Mouse (Mus musculus) cerebellum, adult 9-11 months (tissue): ENCODE data around the gene Hcn2.
"Not testable (repeated sequence)": the region's sequence is repeated elsewhere in the genome, so short reads cannot be mapped to it uniquely, and the experiment has no call there.

Source experiments
- DNase-seq: peaks from one replicate; pipeline ENCODE4 v3.0.0; 2022

Hcn2 gene

GRCm38 (mm10) chr10:79687513-79687912 lies 28.9 kb upstream of the Hcn2 start:
- DNase-seq = no peak

GRCm38 (mm10) chr10:79688720-79689119 lies 27.7 kb upstream of the Hcn2 start, which contains the start of gene Gzmm:
Gene Gzmm, plus strand, starts transcription at chr10:79689020.
- no peak for DNase-seq

GRCm38 (mm10) chr10:79689178-79689577 lies 27.3 kb upstream of the Hcn2 start:
- DNase-seq = no peak

DNA sequence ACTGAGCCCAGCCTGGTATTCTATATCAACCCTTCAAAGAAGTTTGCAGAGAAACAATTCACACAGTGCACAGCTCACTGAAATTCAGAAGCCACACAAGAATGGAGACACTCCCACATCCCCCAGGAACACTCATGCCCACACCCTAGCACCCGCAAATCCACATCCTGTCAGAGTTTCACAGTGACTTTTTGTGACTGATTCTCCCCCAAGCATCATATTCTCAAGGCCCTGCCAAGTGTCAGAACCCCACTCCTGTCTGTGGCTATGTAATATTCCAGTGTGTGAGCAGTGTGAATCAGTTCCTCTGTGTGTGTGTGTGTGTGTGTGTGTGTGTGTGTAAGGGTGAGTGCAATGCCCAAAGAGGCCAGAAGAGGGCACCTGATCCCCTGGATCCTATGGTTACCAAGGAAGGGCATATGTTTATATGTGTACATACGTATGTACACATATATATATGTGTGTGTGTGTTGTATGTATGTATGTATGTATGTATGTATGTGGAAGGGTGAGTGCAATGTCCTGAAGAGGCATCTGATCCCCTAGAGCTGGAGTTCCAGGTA lies 24.4 kb upstream of the Hcn2 start:
- no peak for DNase-seq

GRCm38 (mm10) chr10:79693580-79694378 lies 22.7 kb upstream of the Hcn2 start:
- DNase-seq = peak; percentile 56

- DNase-seq = peak; percentile 66
These were observed 22.1 kb upstream of the Hcn2 start for GRCm38 (mm10) chr10:79694379-79694655.

DNA sequence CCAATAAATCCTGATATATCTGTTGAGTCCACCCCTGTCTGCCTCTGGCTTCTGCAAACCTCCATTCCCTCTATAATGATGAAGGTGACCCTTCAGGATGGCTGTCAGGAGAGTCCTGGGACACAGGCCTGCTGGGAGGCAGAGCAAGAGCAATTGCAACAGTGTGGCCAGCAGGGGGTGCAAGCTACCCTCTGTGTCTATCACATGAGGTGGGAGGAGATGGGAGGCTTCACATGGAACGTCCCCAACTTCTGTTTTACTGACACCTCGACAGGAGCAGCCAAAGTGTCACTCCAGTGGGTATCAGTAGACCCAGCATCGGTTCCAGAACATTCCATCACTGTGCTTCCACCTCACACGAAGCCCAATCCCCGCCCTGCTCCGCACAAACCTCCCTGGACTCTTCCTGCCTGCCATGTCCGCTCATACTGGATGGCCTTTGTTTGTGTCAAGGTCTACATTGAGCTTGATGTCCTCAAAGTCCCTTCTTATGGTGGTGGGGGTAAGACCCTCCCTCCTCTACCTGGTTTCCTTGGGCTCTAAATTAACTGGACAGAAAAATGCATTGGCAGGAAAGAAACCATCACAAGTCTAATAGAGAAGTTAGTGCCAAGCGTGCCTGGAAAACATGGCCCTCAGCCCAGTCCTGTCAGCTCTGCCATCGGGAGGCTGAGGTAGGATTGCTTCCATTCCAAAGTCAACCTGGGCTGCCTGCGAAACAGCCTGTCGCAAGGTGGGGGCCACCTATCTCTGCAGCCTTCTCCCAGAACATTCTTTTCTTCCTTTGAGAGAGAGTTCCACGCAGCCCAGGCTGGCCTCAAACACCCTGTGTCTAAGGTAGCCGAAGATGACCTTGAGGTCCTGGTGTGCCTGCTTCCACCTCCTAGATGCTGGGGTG lies 21.0 kb upstream of the Hcn2 start:
- peak; percentile 87 for DNase-seq

DNA sequence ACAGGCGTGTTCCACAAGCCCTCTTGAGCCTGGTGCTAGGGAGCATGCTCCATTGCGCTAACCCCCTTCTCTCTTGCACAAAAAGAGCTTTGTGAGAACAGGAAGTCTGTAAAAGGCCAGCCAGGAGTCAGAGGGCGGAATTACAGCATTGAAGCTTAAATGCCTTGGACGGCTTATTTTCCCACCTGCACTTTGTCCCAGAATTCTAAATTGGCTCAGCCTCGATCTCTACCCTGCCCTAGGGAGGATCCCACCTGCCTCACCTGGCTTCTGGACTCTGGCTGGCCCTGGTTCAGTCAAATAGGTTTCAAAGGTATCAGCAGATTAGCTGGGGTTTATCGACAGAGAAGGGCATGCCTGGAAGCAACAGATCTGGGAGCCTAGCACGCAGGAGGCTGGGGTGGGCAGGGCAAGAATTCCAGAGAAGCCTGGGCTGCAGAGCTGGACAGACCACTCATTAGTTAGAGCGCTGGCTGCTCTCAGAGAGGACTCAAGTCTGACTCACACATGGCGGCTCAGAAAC lies 20.2 kb upstream of the Hcn2 start:
- DNase-seq = no peak

- DNase-seq = peak; percentile 92
These were observed 18.5 kb upstream of the Hcn2 start for GRCm38 (mm10) chr10:79697916-79698315.

DNA sequence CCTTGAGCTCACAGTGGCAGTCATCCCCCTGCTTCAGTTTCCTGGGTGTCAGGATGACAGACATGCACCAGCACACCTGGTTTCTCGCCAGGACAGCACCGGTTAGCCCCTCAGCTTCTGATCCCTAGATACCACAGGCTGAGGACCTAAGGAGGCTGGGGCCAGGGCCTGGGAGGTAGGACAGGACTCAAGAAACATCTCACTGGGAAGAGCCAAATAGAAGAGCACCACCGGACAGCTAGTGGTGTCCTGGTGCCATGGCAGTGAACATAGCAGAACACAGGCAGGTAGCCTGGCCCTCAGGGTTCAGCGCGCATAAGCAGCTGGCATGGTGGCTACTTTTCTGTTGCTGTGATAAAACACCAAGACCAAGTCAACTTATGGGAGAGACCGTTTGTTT lies 18.0 kb upstream of the Hcn2 start:
- peak; percentile 54 for DNase-seq

DNA sequence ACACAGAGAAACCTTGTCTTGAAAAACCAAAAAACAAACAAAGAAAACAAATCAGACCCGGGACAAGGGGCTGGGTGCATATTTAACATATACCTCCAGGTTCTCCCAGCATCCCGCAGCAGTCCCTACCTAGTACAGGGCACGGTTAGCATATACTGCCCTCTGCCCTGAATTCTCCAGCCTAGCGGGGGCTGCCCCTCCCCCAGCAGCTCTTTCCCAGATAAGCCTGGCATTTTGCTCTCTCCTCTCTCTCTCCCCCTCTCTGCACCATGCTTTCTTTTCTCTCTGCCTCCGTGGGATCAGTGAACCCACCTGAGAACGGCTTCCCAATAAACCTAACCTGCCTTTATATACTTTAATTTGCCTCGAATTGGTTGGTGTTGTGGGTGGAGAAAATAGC lies 15.8 kb upstream of the Hcn2 start:
- no peak for DNase-seq

DNA sequence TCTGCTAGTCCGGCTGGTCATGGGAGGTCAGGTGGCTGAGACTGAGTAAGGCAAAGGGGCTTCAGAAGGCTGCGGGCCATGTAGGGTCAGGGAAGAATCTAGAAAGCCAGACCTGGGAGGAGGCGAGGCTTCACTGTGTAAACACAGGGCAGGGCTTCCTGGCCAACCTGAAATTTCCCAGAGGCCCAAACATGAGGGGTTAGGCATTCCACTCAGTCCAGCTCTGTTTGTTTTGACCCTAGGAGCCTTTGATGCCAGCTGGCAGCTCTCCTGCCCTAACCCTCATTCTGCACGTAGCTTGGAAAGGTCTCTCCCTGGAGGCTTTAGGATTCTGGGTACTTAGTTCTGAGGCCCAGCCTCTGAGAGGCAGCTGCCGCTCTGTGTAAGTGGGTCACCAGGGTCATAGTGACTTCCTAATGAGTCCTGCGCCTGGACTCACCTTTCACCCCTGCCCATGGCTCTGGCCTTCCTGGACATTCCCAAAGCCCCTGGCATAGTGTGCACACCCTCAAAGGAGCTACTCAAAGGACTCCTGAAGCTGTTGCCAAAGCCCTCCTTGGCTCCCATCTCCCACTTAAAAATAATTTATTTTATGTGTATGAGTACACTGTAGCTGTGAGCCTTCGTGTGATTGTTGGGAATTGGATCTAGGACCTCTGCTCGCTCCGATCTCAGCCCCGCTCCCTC lies 14.8 kb upstream of the Hcn2 start:
- peak; percentile 58 for DNase-seq

DNA sequence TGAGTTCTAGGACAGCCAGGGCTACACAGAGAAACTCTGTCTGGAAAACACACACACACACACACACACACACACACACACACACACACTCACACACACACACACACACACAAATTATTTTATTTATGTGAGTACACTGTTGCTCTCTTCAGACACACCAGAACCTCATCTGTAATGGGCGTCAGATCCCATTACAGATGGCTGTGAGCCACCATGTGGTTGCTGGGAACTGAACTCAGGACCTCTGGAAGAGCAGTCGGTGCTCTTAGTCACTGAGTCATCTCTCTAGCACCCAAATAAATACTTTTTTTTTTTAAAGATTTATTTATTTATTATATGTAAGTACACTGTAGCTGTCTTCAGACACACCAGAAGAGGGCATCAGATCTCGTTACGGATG lies 13.5 kb upstream of the Hcn2 start:
- DNase-seq = not testable (repeated sequence)

- peak; percentile 57 for DNase-seq
These were observed 12.9 kb upstream of the Hcn2 start for GRCm38 (mm10) chr10:79703541-79703940.

DNA sequence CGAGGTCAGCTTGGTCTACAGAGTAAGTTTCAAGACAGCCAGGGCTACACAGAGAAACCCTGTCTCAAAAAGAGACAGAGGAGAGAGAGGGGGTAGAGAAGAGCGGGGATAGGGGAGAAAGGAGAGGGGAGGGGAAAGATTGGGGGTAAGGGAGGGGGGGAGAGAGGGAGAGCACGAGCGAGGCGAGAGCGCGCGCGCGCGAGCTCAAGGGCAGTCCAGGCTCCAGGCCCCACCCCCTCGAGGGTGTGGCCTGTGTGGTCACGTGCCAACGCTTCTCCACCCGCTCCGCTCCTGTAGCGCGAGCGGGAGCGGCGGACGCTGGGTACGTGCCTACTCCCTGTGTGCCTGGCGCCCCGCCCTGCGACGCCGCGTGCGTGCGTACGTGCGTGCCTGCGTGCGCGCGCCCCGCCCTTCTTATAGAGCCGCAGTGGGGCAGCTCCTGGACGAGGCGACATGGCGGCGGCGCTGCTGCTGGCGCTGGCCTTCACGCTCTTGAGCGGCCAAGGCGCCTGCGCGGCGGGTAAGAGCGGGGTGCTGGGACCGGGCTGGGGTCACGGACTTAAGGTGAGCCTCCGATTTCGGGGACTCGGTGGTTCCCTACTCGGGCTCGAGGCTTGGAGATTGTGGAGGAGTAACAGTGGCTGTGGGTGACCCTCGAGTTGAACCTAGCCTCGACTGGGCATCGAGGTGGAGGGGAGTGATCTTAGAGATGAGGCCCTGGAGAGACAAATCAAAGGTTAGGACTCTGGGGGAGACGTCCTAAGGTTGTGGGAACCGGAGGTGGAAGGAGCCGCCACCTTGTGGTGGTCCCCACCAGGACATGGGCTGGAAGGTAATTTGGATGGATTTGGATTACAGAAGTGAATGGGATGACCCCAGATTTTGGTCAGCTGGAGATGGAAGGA lies 12.1 kb upstream of the Hcn2 start, which contains the start of gene Bsg:
Bsg (plus strand) TSS at position 427 of the 905 bp plus-strand sequence.
- peak; percentile 99 for DNase-seq

GRCm38 (mm10) chr10:79704970-79705360 lies 11.5 kb upstream of the Hcn2 start:
- DNase-seq = peak; percentile 60

DNA sequence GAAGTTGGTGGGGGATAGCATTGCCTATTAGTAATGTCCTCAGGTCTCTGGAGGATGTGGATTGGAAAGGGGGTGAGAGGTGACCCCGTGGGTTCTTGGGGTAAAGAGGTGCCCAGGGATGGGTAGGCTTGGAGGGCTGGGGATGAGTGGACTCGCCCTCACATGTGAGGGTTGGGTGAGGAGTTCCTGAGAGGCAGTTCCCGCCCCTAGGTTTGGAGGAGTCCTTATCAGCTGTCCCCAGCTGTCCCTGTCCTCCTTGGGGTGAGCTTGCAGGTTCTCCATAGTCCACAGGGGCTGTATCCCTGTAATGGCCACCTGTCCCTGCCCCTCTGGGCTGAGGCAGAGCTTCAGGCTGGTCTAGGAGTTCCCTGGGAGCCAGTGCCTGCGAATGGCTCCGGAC lies 10.5 kb upstream of the Hcn2 start:
- no peak for DNase-seq

GRCm38 (mm10) chr10:79706406-79707094 lies 9.9 kb upstream of the Hcn2 start:
- DNase-seq = peak; percentile 79

DNA sequence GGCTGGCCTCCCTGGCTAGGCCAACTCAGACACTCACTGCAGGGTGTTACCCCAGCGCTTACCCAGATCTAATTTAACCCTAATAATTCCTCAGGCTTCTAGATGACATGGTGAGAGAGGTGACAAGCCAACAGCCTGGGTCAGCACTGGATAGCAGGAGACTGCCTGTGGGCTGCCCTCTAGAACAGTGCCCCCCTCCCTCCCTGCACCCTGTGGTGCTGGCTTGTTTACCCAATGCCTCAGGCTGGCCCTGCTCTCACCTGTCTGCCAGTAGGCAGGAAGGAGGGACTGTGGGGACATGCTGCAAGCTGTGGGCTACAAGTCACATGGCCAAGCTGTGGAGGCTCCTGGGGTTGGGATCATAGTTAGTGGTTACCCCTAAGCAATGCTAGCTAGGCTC lies 9.3 kb upstream of the Hcn2 start:
- DNase-seq = peak; percentile 88

DNA sequence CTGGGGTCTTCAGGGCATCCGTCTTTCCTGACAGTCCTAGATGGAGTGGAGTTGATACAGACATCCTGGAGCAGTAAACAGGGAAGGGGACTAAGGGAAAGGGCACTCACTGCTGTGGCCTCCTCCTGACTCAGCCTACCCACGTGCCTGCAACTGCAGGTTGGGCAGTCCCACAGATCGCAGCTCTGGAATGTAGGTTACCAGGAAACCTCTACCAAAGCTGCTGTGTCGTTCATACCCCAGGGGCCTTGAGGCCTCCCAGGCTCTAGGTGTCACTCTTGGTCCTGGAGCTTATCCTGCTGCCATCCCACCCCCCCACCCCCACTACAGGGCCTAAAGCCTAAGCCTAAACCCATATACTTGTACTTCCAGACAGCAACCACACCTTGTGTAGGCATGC lies 8.7 kb upstream of the Hcn2 start:
- DNase-seq = no peak

- no peak for DNase-seq
These were observed 7.8 kb upstream of the Hcn2 start for GRCm38 (mm10) chr10:79708668-79709067.
